Mouse (Mus musculus) lung, embryonic 16.5 days (tissue): ENCODE measurements around the gene Usp10. TPM values are rescaled to one million over a fixed set of nuclear protein-coding genes. Genes with fewer than 3 reads are reported as not detected.

Experiments used
- ATAC-seq: fragments of 200-750 bp; cut with Nextera tagmentation; 2 replicates; pipeline ENCODE4 v1.8.0; 2017; ENCODE audit warnings: low read depth, mild to moderate bottlenecking, moderate library complexity
- H3K27ac ChIP-seq: fragments of 300-500 bp; sonication (generic); 2 replicates; pipeline ENCODE4 v1.5.1; 2014; ENCODE audit warnings: mild to moderate bottlenecking, control low read depth, low read length
- H3K27me3 ChIP-seq: fragments of 300-500 bp; sonication (generic); 2 replicates; pipeline ENCODE4 v1.6.1; 2014; ENCODE audit warnings: low read depth, low read length, mixed read lengths; ENCODE audit not compliant: control insufficient read depth, insufficient read depth
- H3K36me3 ChIP-seq: fragments of 300-500 bp; sonication (generic); 2 replicates; pipeline ENCODE4 v1.6.1; 2014; ENCODE audit warnings: low read length; ENCODE audit not compliant: control insufficient read depth, insufficient read depth
- H3K4me1 ChIP-seq: fragments of 300-500 bp; sonication (generic); replicated peaks from 2 replicates; pipeline ENCODE4 v1.6.1; 2014; ENCODE audit warnings: low read length, mixed read lengths; ENCODE audit not compliant: control insufficient read depth, insufficient read depth
- H3K4me2 ChIP-seq: fragments of 300-500 bp; sonication (generic); 2 replicates; pipeline ENCODE4 v1.6.1; 2014; ENCODE audit warnings: low read depth, low read length, control low read depth
- H3K4me3 ChIP-seq: fragments of 300-500 bp; sonication (generic); 2 replicates; pipeline ENCODE4 v1.5.1; 2014; ENCODE audit warnings: mild to moderate bottlenecking, low read length, control low read depth
- H3K9ac ChIP-seq: fragments of 300-500 bp; sonication (generic); 2 replicates; pipeline ENCODE4 v1.6.1; 2014; ENCODE audit warnings: low read length, control low read depth
- H3K9me3 ChIP-seq: fragments of 300-500 bp; sonication (generic); 2 replicates; pipeline ENCODE4 v1.6.1; 2016; ENCODE audit warnings: low read length; ENCODE audit not compliant: control insufficient read depth
- WGBS: fragments of 180-500 bp; shearing (Covaris S2); extraction: QIAGEN DNeasy Blood & Tissue Kit; methylation state at CpG from one replicate; pipeline ENCODE4 v1.1.7; 2014; 5-methylcytosine and 5-hydroxymethylcytosine counted together
- polyA plus RNA-seq: library from polyadenylated mRNA; unstranded; fragments of >200 nt; fragmentation: Nextera tagmentation; extraction: Ambion mirVana; gene quantifications from 2 replicates; pipeline ENCODE4 v1.2.1, GENCODE M21; 2015

Usp10 gene
- polyA plus RNA-seq, 1 experiment from 2014 or later: 122 TPM

GRCm38 (mm10) chr8:119911258-119911962 is 1.2 kb downstream of the Usp10 start:
- H3K4me3 ChIP-seq: peak overlapping the region; percentile 71
- H3K27me3 ChIP-seq: no peaks in the 10 kb centered on the region; the same call in 1 of the 2 replicates
- no peaks in the 10 kb centered on the region for H3K36me3 ChIP-seq
- H3K27ac ChIP-seq: peak overlapping the region; percentile 85
- peak; percentile 56 for ATAC-seq
- H3K9me3 ChIP-seq: no peaks in the 10 kb centered on the region
- H3K4me1 ChIP-seq: peaks cover 45% of the 10 kb centered on the region
- H3K9ac ChIP-seq: peak overlapping the region; percentile 83
- peak overlapping the region; percentile 91 for H3K4me2 ChIP-seq
- under 1% methylated on average over 30 of the region's 30 CpGs for WGBS

- Histone ChIP-seq H3K4me3 (peak overlapping the region; percentile 71; the same call in 1 of the 2 replicates), H3K4me2 (peak overlapping the region; percentile 91), H3K9ac (no peak overlapping the region; the same call in 1 of the 2 replicates), H3K36me3 (no peaks in the 10 kb centered on the region), H3K4me1 (peaks cover 57% of the 10 kb centered on the region), H3K9me3 (no peaks in the 10 kb centered on the region), H3K27me3 (no peaks in the 10 kb centered on the region; the same call in 1 of the 2 replicates), H3K27ac (peak overlapping the region; percentile 73; the same call in 1 of the 2 replicates)
- ATAC-seq: no peak
- WGBS: 41% methylated on average over 6 of the region's 6 CpGs
Measured at GRCm38 (mm10) chr8:119912643-119913042, 2.5 kb downstream of the Usp10 start.

DNA sequence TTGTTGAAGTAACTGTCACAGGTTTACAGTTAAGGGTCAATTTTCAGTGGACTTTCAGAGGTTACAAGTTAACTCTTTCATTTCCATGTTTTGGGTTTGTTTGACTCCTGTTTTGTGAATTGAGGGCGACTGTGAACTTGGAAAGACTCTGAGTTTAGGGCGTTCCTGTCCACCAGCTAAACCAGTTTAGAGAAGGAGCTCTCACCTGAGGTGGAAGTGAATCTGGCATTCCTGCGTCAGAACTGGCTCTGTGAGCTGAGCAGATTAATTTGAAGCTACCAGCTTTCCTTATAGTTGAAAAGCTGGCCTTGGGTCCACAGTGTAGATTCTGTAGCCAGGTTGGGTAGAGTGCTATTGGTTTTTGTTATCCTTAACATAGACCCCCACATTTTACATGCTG is 3.0 kb downstream of the Usp10 start:
- H3K4me2 ChIP-seq: peak overlapping the region; percentile 91
- peak overlapping the region; percentile 73 for H3K27ac ChIP-seq
- no peak for ATAC-seq
- no peak overlapping the region for H3K4me3 ChIP-seq
- H3K27me3 ChIP-seq: no peaks in the 10 kb centered on the region; the same call in 1 of the 2 replicates
- H3K4me1 ChIP-seq: peaks cover 57% of the 10 kb centered on the region
- 46% methylated on average over 3 of the region's 3 CpGs for WGBS
- H3K9ac ChIP-seq: no peak overlapping the region
- no peaks in the 10 kb centered on the region for H3K36me3 ChIP-seq
- no peaks in the 10 kb centered on the region for H3K9me3 ChIP-seq

DNA sequence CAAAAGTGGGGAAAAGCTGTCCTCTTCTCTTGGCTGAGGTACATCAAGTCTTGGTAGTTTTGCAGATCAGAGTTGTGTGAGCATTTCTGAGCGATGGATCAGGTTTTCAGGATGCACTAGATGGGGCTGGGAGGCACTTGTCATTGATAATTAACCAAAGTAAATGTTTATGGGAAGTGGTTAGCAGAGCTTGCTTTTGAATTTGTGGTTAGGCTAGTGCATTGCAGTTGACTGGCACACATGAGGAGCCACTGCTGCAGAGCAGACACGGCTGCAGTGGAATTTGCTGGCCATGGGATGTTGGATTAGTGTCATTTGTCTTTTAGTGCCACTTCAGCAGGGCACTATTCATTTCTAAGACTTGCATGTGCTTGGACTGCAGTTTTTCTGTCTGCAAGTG is 4.0 kb downstream of the Usp10 start:
- H3K36me3 ChIP-seq: no peaks in the 10 kb centered on the region
- H3K9ac ChIP-seq: peak overlapping the region; percentile 25
- H3K4me2 ChIP-seq: peak overlapping the region; percentile 21; the same call in 1 of the 2 replicates
- H3K27ac ChIP-seq: peak overlapping the region; percentile 73; the same call in 1 of the 2 replicates
- H3K4me1 ChIP-seq: peaks cover 57% of the 10 kb centered on the region
- 27% methylated on average over 2 of the region's 2 CpGs for WGBS
- no peaks in the 10 kb centered on the region for H3K9me3 ChIP-seq
- H3K4me3 ChIP-seq: no peak overlapping the region
- ATAC-seq: no peak
- no peaks in the 10 kb centered on the region; the same call in 1 of the 2 replicates for H3K27me3 ChIP-seq

GRCm38 (mm10) chr8:119915298-119915697 is 5.1 kb downstream of the Usp10 start:
- no peaks in the 10 kb centered on the region for H3K36me3 ChIP-seq
- no peak for ATAC-seq
- H3K4me3 ChIP-seq: no peak overlapping the region
- 0 out of 2 replicates have a peak overlapping the region, but pooled peaks have one; percentile 10 for H3K4me2 ChIP-seq
- H3K27ac ChIP-seq: no peak overlapping the region
- no peaks in the 10 kb centered on the region for H3K9me3 ChIP-seq
- H3K4me1 ChIP-seq: peaks cover 51% of the 10 kb centered on the region
- no peaks in the 10 kb centered on the region for H3K27me3 ChIP-seq
- 83% methylated on average over 4 of the region's 4 CpGs for WGBS
- 0 out of 2 replicates have a peak overlapping the region, but pooled peaks have one; percentile 16 for H3K9ac ChIP-seq

DNA sequence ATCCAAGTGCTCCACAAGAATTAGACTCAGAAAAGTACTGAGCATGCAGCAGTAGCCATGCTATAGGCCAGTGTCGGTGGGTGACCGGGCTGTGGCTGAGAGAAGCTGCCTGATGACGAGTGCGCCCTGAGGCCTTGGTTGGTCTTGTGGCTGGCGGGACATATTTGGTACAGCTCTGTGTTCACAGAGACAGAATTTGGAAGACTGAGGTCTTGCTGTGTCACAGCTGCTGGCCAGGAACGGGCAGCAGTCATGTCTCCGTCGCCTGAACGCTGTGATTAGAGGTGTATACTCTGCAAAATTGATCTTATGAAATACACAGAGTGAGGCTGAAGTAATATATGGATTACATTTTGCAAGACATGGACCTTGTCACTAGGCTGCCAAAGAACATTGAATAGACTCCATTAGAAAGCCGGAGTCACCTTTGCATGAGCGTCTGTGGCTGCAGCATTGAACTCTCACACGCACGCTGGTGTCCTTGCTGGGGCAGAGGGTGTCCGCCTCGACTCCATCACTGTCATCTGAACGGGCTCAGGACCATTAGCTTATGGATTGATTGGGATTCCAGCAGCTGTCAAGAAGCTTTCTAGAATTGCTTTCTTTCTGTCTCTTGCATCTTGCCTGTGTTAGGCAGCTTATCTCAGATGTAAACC is 6.2 kb downstream of the Usp10 start:
- H3K4me2 ChIP-seq: no peak overlapping the region
- no peaks in the 10 kb centered on the region for H3K27me3 ChIP-seq

GRCm38 (mm10) chr8:119917415-119917814 is 7.3 kb downstream of the Usp10 start:
- WGBS: 73% methylated on average over 3 of the region's 3 CpGs
- Histone ChIP-seq H3K4me2 (no peak overlapping the region), H3K27ac (no peak overlapping the region), H3K27me3 (no peaks in the 10 kb centered on the region), H3K4me1 (peaks cover 48% of the 10 kb centered on the region), H3K9ac (no peak overlapping the region), H3K36me3 (no peaks in the 10 kb centered on the region), H3K9me3 (no peaks in the 10 kb centered on the region), H3K4me3 (no peak overlapping the region)
- ATAC-seq: no peak

More for the DNA sequence above, 6.2 kb downstream of the Usp10 start:
- H3K4me3 ChIP-seq: no peak overlapping the region
- ATAC-seq: no peak
- H3K36me3 ChIP-seq: no peaks in the 10 kb centered on the region
- H3K9me3 ChIP-seq: no peaks in the 10 kb centered on the region
- H3K9ac ChIP-seq: no peak overlapping the region
- no peak overlapping the region for H3K27ac ChIP-seq
- WGBS: 69% methylated on average over 16 of the region's 16 CpGs
- H3K4me1 ChIP-seq: peaks cover 50% of the 10 kb centered on the region

DNA sequence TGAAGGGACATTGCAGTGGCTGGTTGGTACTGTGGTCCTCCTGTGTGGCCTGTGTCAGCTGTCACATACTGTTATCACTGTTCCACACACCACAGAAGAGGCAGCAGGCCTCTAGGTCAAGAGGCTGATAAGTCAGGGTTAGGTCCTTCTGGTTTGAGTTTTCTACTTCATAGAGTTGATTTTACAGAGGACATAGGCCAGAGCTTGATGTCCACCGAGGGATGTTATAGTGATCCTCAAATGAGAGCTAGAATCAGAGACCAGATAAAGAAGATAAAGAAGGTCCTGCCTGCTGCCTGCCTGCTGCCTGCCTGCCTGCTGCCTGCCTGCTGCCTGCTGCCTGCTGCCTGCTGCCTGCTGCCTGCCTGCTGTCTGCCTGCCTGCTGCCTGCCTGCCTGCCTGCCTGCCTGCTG is 8.0 kb downstream of the Usp10 start:
- no peak overlapping the region for H3K9ac ChIP-seq
- no peaks in the 10 kb centered on the region for H3K36me3 ChIP-seq
- no peak overlapping the region for H3K4me2 ChIP-seq
- H3K9me3 ChIP-seq: no peaks in the 10 kb centered on the region
- ATAC-seq: no peak
- H3K4me3 ChIP-seq: no peak overlapping the region
- WGBS: 54% methylated on average over 1 of the region's 1 CpGs
- H3K27ac ChIP-seq: no peak overlapping the region
- peaks cover 43% of the 10 kb centered on the region for H3K4me1 ChIP-seq
- no peaks in the 10 kb centered on the region for H3K27me3 ChIP-seq

GRCm38 (mm10) chr8:119923259-119923658 is 13.1 kb downstream of the Usp10 start:
- Histone ChIP-seq H3K9me3 (no peaks in the 10 kb centered on the region), H3K27ac (no peak overlapping the region), H3K9ac (no peak overlapping the region), H3K36me3 (no peaks in the 10 kb centered on the region), H3K4me2 (no peak overlapping the region), H3K27me3 (no peaks in the 10 kb centered on the region), H3K4me3 (no peak overlapping the region), H3K4me1 (peaks cover 5% of the 10 kb centered on the region; the same call in 1 of the 2 replicates)
- 85% methylated on average over 5 of the region's 5 CpGs for WGBS
- no peak for ATAC-seq
